Mouse (Mus musculus): ENCODE data around the gene Btnl1. TPM values are rescaled to one million over a fixed set of nuclear protein-coding genes. Genes with fewer than 3 reads are reported as not detected.

The Btnl1 gene
- total RNA-seq (2015; ENCODE audit: low replicate concordance) (not detected in 2 replicates), total RNA-seq (2017; ENCODE audit: low replicate concordance) (not detected in 2 replicates)

- ATAC-seq (replicated peaks; ENCODE audit: low FRiP score, poor library complexity, severe bottlenecking) = no peak
Observed at GRCm38 (mm10) chr17:34376847-34377246, at the start of gene Btnl1. Btnl1 (plus strand) TSS chr17:34377132.

- ATAC-seq (replicated peaks; ENCODE audit: low FRiP score, poor library complexity, severe bottlenecking) = no peak
Observed at GRCm38 (mm10) chr17:34329807-34330206, 47.1 kb upstream of the Btnl1 start.

- no peak for ATAC-seq (replicated peaks; ENCODE audit: low FRiP score, poor library complexity, severe bottlenecking)
Observed at GRCm38 (mm10) chr17:34331200-34331599, 45.7 kb upstream of the Btnl1 start.

- ATAC-seq (replicated peaks; ENCODE audit: low FRiP score, poor library complexity, severe bottlenecking) = no peak
Observed at GRCm38 (mm10) chr17:34340619-34341402, 36.1 kb upstream of the Btnl1 start.

- no peak for ATAC-seq (replicated peaks; ENCODE audit: low FRiP score, poor library complexity, severe bottlenecking)
Observed at GRCm38 (mm10) chr17:34344882-34345281, 32.0 kb upstream of the Btnl1 start.

- ATAC-seq (replicated peaks; ENCODE audit: low FRiP score, poor library complexity, severe bottlenecking) = no peak
Observed at GRCm38 (mm10) chr17:34345486-34345885, 31.4 kb upstream of the Btnl1 start.

GRCm38 (mm10) chr17:34346041-34346440 lies 30.9 kb upstream of the Btnl1 start:
- ATAC-seq (replicated peaks; ENCODE audit: low FRiP score, poor library complexity, severe bottlenecking) = no peak

GRCm38 (mm10) chr17:34347606-34348308 lies 29.2 kb upstream of the Btnl1 start:
- ATAC-seq (replicated peaks; ENCODE audit: low FRiP score, poor library complexity, severe bottlenecking) = no peak

GRCm38 (mm10) chr17:34349429-34349828 lies 27.5 kb upstream of the Btnl1 start:
- ATAC-seq (replicated peaks; ENCODE audit: low FRiP score, poor library complexity, severe bottlenecking) = peak; percentile 67

GRCm38 (mm10) chr17:34354539-34354938 lies 22.4 kb upstream of the Btnl1 start, which contains the start of gene Btnl2:
Btnl2 (plus strand) TSS chr17:34354822.
- ATAC-seq (replicated peaks; ENCODE audit: low FRiP score, poor library complexity, severe bottlenecking) = no peak

- no peak for ATAC-seq (replicated peaks; ENCODE audit: low FRiP score, poor library complexity, severe bottlenecking)
Observed at GRCm38 (mm10) chr17:34354940-34355339, 22.0 kb upstream of the Btnl1 start.

GRCm38 (mm10) chr17:34362954-34363546 lies 13.9 kb upstream of the Btnl1 start:
- no peak for ATAC-seq (replicated peaks; ENCODE audit: low FRiP score, poor library complexity, severe bottlenecking)

GRCm38 (mm10) chr17:34363676-34364310 lies 13.1 kb upstream of the Btnl1 start:
- ATAC-seq (replicated peaks; ENCODE audit: low FRiP score, poor library complexity, severe bottlenecking) = no peak

GRCm38 (mm10) chr17:34365031-34365430 lies 11.9 kb upstream of the Btnl1 start:
- no peak for ATAC-seq (replicated peaks; ENCODE audit: low FRiP score, poor library complexity, severe bottlenecking)

- no peak for ATAC-seq (replicated peaks; ENCODE audit: low FRiP score, poor library complexity, severe bottlenecking)
Observed at GRCm38 (mm10) chr17:34370563-34370962, 6.4 kb upstream of the Btnl1 start.

- ATAC-seq (replicated peaks; ENCODE audit: low FRiP score, poor library complexity, severe bottlenecking) = no peak
Observed at GRCm38 (mm10) chr17:34373055-34373709, 3.8 kb upstream of the Btnl1 start.

- no peak for ATAC-seq (replicated peaks; ENCODE audit: low FRiP score, poor library complexity, severe bottlenecking)
Observed at GRCm38 (mm10) chr17:34377450-34378209, 698 bp downstream of the Btnl1 start.

- no peak for ATAC-seq (replicated peaks; ENCODE audit: low FRiP score, poor library complexity, severe bottlenecking)
Observed at GRCm38 (mm10) chr17:34378716-34379115, 1.8 kb downstream of the Btnl1 start.

GRCm38 (mm10) chr17:34379451-34379850 lies 2.5 kb downstream of the Btnl1 start:
- no peak for ATAC-seq (replicated peaks; ENCODE audit: low FRiP score, poor library complexity, severe bottlenecking)
